Mouse (Mus musculus) bone marrow macrophage, adult 2 months (primary cell): ENCODE results near the gene Cldn18.

Experiments
- CTCF ChIP-seq: IDR thresholded peaks from 2 replicates; pipeline ENCODE4 v1.5.1; 2012; ENCODE audit warnings: low read depth, mild to moderate bottlenecking, low read length, moderate library complexity
- POLR2A ChIP-seq: IDR thresholded peaks from 2 replicates; pipeline ENCODE4 v1.6.1; 2012; ENCODE audit warnings: mild to moderate bottlenecking, low read depth, low read length, borderline replicate concordance

DNA sequence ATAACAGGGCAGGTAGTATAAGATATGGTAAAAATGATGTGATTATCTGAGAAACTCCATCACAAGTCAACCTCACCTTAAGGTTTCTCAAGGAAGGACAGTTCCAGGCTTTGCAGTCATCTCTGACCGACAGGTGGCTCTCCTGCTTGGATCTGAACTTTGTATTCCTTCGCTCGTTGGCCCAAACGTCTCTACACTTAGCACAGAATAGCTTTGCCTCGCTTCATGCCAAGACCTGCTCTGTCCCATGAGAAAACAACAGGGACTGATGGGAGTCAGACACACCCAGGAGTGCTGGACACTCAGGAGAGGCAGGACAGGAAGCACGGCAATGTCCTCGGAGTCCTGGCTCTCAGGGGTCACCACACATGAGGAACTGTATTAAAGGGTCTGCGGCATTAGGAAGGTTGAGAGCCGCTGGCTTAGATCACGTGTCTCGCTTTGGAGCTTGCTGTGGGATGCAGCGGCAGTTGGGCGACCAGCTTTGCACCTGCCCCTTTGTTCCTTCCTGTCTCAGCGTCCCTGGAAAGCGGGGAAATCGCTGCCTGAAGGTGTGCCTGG, 55.4 kb downstream of the Cldn18 start:
- TF ChIP-seq POLR2A (no peak), CTCF (no peak)
